Comparison of ENCODE assay signal across 14 mouse cellular contexts in genomic region chr9:101863130-101863529, GRCm38 (mm10). TPM values are rescaled to one million over a fixed set of nuclear protein-coding genes. Genes with fewer than 3 reads are reported as not detected.
DNase-seq lines count a peak whose midpoint lies in the region; ATAC-seq and TF ChIP-seq lines count a peak whose summit lies in the region.
"Had no signal": no experiment of that assay in that cellular context is flagged by ENCODE, and none has a peak within 500 bp of the region (broad histone marks: within the 10 kb centered on the region; RNA-seq: fewer than 3 reads in every experiment).

No protein-coding gene starts in this region.

- H3K9me3 ChIP-seq in forebrain, embryonic 16.5 days (ENCODE audit: control insufficient read depth, low read length): no peaks in the 10 kb centered on the region

- no peak overlapping the region for H3K4me3 ChIP-seq in forebrain, embryonic 16.5 days (replicated peaks; ENCODE audit: low read length)
- H3K4me3 ChIP-seq in thymus, adult 2 months (ENCODE audit: control insufficient read depth, insufficient read depth, low read length): no peak overlapping the region
- H3K4me3 ChIP-seq: limb, embryonic 13.5 days had no signal

- H3K4me1 ChIP-seq in forebrain, embryonic 16.5 days (replicated peaks; ENCODE audit: control insufficient read depth, insufficient read depth, low read length): peaks cover 16% of the 10 kb centered on the region
- no peaks in the 10 kb centered on the region for H3K4me1 ChIP-seq in thymus, adult 2 months (replicated peaks; ENCODE audit: control insufficient read depth, insufficient read depth, low read length)
- H3K4me1 ChIP-seq: limb, embryonic 13.5 days had no signal

- no peaks in the 10 kb centered on the region for H3K36me3 ChIP-seq in forebrain, embryonic 16.5 days (ENCODE audit: control insufficient read depth, insufficient read depth)
- H3K36me3 ChIP-seq in thymus, adult 2 months (ENCODE audit: control insufficient read depth, insufficient read depth, low read length): no peaks in the 10 kb centered on the region
- H3K36me3 ChIP-seq: limb, embryonic 13.5 days had no signal

- no peak for TF ChIP-seq CTCF in thymus, adult 2 months (IDR thresholded peaks at IDR 0.05; ENCODE audit: borderline replicate concordance, control insufficient read depth, extremely low read depth, insufficient read depth, low read length, poor library complexity)

- 62% methylated on average over 5 of the region's 5 CpGs for WGBS in forebrain, embryonic 16.5 days
- WGBS in thymus, adult 2 months: 89% methylated on average over 5 of the region's 5 CpGs

- no peak overlapping the region for H3K9ac ChIP-seq in forebrain, embryonic 16.5 days (replicated peaks; ENCODE audit: low read depth, low read length)
- H3K9ac ChIP-seq: limb, embryonic 13.5 days had no signal

- H3K4me2 ChIP-seq in forebrain, embryonic 16.5 days (ENCODE audit: low read length): peak overlapping the region; percentile 34
- H3K4me2 ChIP-seq: limb, embryonic 13.5 days had no signal

- peak; percentile 10 for DNase-seq in gastrocnemius, postnatal 10 days
- DNase-seq in gastrocnemius, adult 18-20 months (ENCODE audit: low spot score): no peak
- peak; percentile 52 for DNase-seq in heart, postnatal 4 days
- DNase-seq in lung, postnatal 4 days: peak; percentile 34 to 70
- no peak for DNase-seq in thymus, adult 2 months

- ATAC-seq in forebrain, embryonic 16.5 days: peak; percentile 24; the same call in 1 of the 2 replicates
- ATAC-seq in inflammation-experienced regulatory T-cells, adult 6 months: no peak
- ATAC-seq in monocyte, adult 5-6 weeks (replicated peaks; ENCODE audit: insufficient number of reproducible peaks, low FRiP score, low TSS enrichment, poor library complexity, severe bottlenecking): no peak

- no peak for TF ChIP-seq POLR2A in thymus, adult 2 months (IDR thresholded peaks at IDR 0.05; ENCODE audit: control insufficient read depth, extremely low read depth, insufficient read depth, low read length, poor library complexity)

- no peaks in the 10 kb centered on the region for H3K27me3 ChIP-seq in forebrain, embryonic 16.5 days (replicated peaks; ENCODE audit: control insufficient read depth, insufficient read depth, low read length)
- H3K27me3 ChIP-seq in thymus, adult 2 months (ENCODE audit: control insufficient read depth, insufficient read depth, low read length): no peaks in the 10 kb centered on the region
- H3K27me3 ChIP-seq: limb, embryonic 13.5 days had no signal

- no peak overlapping the region for H3K27ac ChIP-seq in forebrain, embryonic 16.5 days (ENCODE audit: low read length)
- no peak overlapping the region for H3K27ac ChIP-seq in thymus, adult 2 months (ENCODE audit: control insufficient read depth, insufficient read depth, low read length)
- H3K27ac ChIP-seq: limb, embryonic 13.5 days had no signal

RNA-seq across cellular contexts. Expression of gene 9630041A04Rik, which starts 1.5 kb away (rescaled TPM):
- not detected for total RNA-seq in gastrocnemius, postnatal 10 days (2021)
- not detected for total RNA-seq in gastrocnemius, adult 18-20 months (2021)
- 0.42 and 0.71 TPM in 2 replicates for polyA plus RNA-seq in forebrain, embryonic 16.5 days (2015; fragmentation: Nextera tagmentation; extraction: Ambion mirVana)
- not detected for total RNA-seq in heart, postnatal 4 days (2021)
- polyA plus RNA-seq in thymus, adult 2 months (2012; rRNA removed): not detected in 2 replicates
- polyA plus RNA-seq in inflammation-experienced regulatory T-cells, adult 6 months (2017; shearing (Covaris generic)): not detected
- not detected in 3 replicates for total RNA-seq in monocyte, adult 5-6 weeks (2017)
- total RNA-seq: gastrocnemius, postnatal 14 days; megakaryocyte-erythroid progenitor cell, adult 5-6 weeks had no signal
- polyA plus RNA-seq: brain, embryonic 14.5 days; cortical plate, adult 2 months; large intestine, adult 2 months; limb, embryonic 13.5 days had no signal

Comparison
In these comparisons a context has a peak if more than half of its experiments do, and no peak if none do; other contexts are left out.
1. DNase-seq: peak in gastrocnemius, postnatal 10 days (single experiment), heart, postnatal 4 days (single experiment) and lung, postnatal 4 days (2 of 2); none in gastrocnemius, adult 18-20 months (single experiment) and thymus, adult 2 months (single experiment).